Mouse (Mus musculus) embryo, embryonic 11 days (tissue): ENCODE results near the gene 4932429P05Rik.

Source experiments
- DNase-seq: peaks from one replicate; pipeline ENCODE4 v3.0.0-alpha.2; 2015

4932429P05Rik gene

GRCm38 (mm10) chrX:89751968-89752367 lies at the start of gene 4932429P05Rik:
TSS of gene 4932429P05Rik (plus strand) at chrX:89752268.
- DNase-seq = no peak
